Mouse (Mus musculus) ES-Bruce4 (cell line): Measurements from ENCODE around the gene Lonp2.

Experiments used
- CTCF ChIP-seq: IDR thresholded peaks from one replicate; pipeline ENCODE4 v1.8.1; 2011; ENCODE audit warnings: low read depth, low read length
- EP300 ChIP-seq: IDR thresholded peaks from 2 replicates; pipeline ENCODE4 v1.6.1; 2011; ENCODE audit warnings: low read depth, low read length; ENCODE audit not compliant: insufficient read depth
- POLR2A ChIP-seq: IDR thresholded peaks from one replicate; pipeline ENCODE4 v1.8.1; 2011; ENCODE audit warnings: low read length; ENCODE audit not compliant: insufficient read depth

DNA sequence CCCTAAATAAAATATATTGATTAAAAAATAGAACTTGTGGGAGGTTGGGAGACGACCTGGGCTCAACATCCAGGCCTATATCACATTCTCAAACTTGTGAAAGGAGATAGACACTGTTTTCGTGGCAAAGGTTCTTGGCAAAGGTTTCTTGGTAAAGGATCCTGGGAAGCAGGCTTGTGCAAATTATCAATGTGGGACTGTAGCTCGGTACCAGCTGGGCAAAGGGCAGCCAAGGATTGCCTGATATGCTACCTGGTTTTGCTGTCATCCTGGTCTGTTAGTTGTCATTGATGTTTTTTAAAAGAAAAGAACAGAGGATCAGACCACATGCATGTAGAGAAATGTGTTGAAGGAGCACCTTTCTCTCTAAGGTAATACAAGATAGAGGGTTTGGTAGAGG, 23.5 kb upstream of the Lonp2 start:
- TF ChIP-seq EP300 (no peak), CTCF (no peak), POLR2A (no peak)
